Mouse (Mus musculus): Measurements from ENCODE around the gene Bbx. TPM values are rescaled to one million over a fixed set of nuclear protein-coding genes. Genes with fewer than 3 reads are reported as not detected.
A peak's percentile ranks its signal among the peaks of the same experiment; 100 is the strongest.

The Bbx gene
- total RNA-seq (2014; fragmentation: Nextera tagmentation) (112 and 113 TPM in 2 replicates), total RNA-seq (2017) (39.7 and 43.7 TPM in 2 replicates), polyA plus RNA-seq (2012) (2.9 and 3.7 TPM in 2 replicates)

DNA sequence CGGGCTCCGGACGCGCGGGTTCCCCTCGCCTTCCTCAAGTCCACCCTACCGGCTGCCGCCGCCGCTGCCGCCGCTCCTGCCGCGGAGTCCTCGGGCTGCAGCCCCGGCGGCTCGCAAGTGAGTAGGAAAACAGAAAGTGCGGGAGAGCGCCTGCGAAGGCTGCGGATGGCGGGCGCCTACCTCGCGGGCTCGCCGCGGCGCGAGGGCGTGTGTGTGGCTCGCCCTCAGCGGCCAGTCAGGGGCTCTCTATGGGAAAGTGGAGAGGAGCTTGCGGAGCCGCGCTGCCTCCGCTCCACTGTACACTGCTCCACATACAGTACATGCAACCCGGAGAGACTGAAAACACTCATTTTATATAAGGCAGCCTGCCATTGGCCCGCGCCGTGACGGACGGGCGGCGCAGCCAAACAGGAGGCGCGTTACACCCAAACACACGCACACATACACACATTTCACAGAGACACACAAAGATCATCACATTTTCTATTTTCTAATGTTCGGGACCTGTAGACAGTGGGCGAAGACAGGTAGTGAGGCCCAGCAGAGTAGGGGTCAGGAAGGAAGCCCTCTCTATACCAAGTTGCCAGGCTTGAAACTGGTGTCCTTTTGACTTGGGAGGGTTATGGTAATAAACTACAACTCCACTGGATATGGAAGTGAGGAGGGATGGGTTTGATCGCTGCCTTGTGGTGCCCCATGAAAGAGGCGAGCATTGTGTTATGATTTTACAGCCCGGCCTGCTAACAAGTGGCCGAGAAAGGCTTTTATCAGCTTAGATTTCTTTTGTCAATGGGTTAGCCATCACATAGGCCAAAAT is at the start of gene Bbx:
TSS of gene Bbx (minus strand) at position 329 of the 817 bp plus-strand sequence.
- peaks cover 24% of the 10 kb centered on the region for H3K4me1 ChIP-seq (ENCODE audit: insufficient read depth, low read depth, low read length)
- peak within 1 kb of the TSS; percentile 86 for H3K4me3 ChIP-seq (ENCODE audit: low read depth, low read length)
- TF ChIP-seq GATA1 (IDR thresholded peaks at IDR 0.05; ENCODE audit: borderline replicate concordance, low read length), result no peak
- TF ChIP-seq TAL1 (conservative IDR thresholded peaks at IDR 0.05; ENCODE audit: low read depth, low read length), result no peak
- TF ChIP-seq CTCF (IDR thresholded peaks at IDR 0.05; ENCODE audit: low read depth, low read length), result no peak
- no peak for TF ChIP-seq POLR2AphosphoS5 (IDR thresholded peaks at IDR 0.05; ENCODE audit: insufficient replicate concordance, low read depth, low read length)
- no peak for TF ChIP-seq GATA2 (IDR thresholded peaks at IDR 0.05; ENCODE audit: borderline replicate concordance, low read depth, low read length)
- H3K9me3 ChIP-seq (replicated peaks), result no peaks in the 10 kb centered on the region
- ATAC-seq (ENCODE audit: extremely low read depth, insufficient number of reproducible peaks, low FRiP score, poor library complexity, severe bottlenecking) (peak; percentile 94), DNase-seq (ENCODE audit: low spot score) (peak; percentile 81)
- H3K36me3 ChIP-seq (replicated peaks), result peaks cover 10% of the 10 kb centered on the region
- H3K27me3 ChIP-seq (ENCODE audit: insufficient read depth, low read length), result 0 out of 2 replicates have a peak, but pooled peaks cover 2% of the 10 kb centered on the region

GRCm38 (mm10) chr16:50481892-50482291 is 49.7 kb upstream of the Bbx start:
- H3K9me3 ChIP-seq (replicated peaks), result no peaks in the 10 kb centered on the region
- H3K4me3 ChIP-seq (ENCODE audit: low read depth, low read length), result no peak overlapping the region
- H3K27me3 ChIP-seq (ENCODE audit: insufficient read depth, low read length), result peaks cover 17% of the 10 kb centered on the region
- H3K36me3 ChIP-seq (replicated peaks), result no peaks in the 10 kb centered on the region
- DNase-seq (ENCODE audit: low spot score), result no peak
- TF ChIP-seq TAL1 (conservative IDR thresholded peaks at IDR 0.05; ENCODE audit: low read depth, low read length) (no peak), CTCF (IDR thresholded peaks at IDR 0.05; ENCODE audit: low read depth, low read length) (no peak), POLR2AphosphoS5 (IDR thresholded peaks at IDR 0.05; ENCODE audit: insufficient replicate concordance, low read depth, low read length) (no peak), GATA1 (IDR thresholded peaks at IDR 0.05; ENCODE audit: borderline replicate concordance, low read length) (no peak), GATA2 (IDR thresholded peaks at IDR 0.05; ENCODE audit: borderline replicate concordance, low read depth, low read length) (no peak)
- H3K4me1 ChIP-seq (ENCODE audit: insufficient read depth, low read depth, low read length), result 0 out of 2 replicates have a peak, but pooled peaks cover 2% of the 10 kb centered on the region
- ATAC-seq (ENCODE audit: extremely low read depth, insufficient number of reproducible peaks, low FRiP score, poor library complexity, severe bottlenecking), result no peak

GRCm38 (mm10) chr16:50481341-50481740 is 49.2 kb upstream of the Bbx start:
- no peak for TF ChIP-seq CTCF (IDR thresholded peaks at IDR 0.05; ENCODE audit: low read depth, low read length)
- TF ChIP-seq GATA1 (IDR thresholded peaks at IDR 0.05; ENCODE audit: borderline replicate concordance, low read length), result no peak
- no peak for TF ChIP-seq TAL1 (conservative IDR thresholded peaks at IDR 0.05; ENCODE audit: low read depth, low read length)
- TF ChIP-seq GATA2 (IDR thresholded peaks at IDR 0.05; ENCODE audit: borderline replicate concordance, low read depth, low read length), result no peak
- no peak for TF ChIP-seq POLR2AphosphoS5 (IDR thresholded peaks at IDR 0.05; ENCODE audit: insufficient replicate concordance, low read depth, low read length)
- ATAC-seq (ENCODE audit: extremely low read depth, insufficient number of reproducible peaks, low FRiP score, poor library complexity, severe bottlenecking) (no peak), DNase-seq (ENCODE audit: low spot score) (no peak)
- no peaks in the 10 kb centered on the region for H3K9me3 ChIP-seq (replicated peaks)
- H3K27me3 ChIP-seq (ENCODE audit: insufficient read depth, low read length), result peaks cover 17% of the 10 kb centered on the region
- H3K4me3 ChIP-seq (ENCODE audit: low read depth, low read length), result no peak overlapping the region
- no peaks in the 10 kb centered on the region for H3K36me3 ChIP-seq (replicated peaks)
- H3K4me1 ChIP-seq (ENCODE audit: insufficient read depth, low read depth, low read length), result 0 out of 2 replicates have a peak, but pooled peaks cover 2% of the 10 kb centered on the region

DNA sequence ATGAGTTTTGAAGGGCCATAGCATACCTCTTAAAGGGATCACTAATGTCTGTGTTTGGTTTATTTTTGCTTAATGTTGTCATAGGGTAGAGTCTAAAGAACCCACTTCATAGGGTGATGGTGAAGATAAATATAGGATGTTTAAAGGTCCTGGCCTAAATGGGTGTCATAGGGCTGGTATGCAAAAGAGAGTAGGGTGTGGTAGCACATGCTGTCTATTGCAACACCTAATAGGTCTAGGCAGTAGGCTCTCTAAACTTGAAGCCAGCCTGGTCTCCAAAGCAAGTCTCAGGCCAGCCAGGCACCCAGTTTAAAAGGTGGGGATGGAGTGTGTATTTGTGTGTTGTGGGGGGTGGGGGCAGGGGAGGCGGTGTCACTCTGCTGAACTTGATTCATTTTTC is 46.5 kb upstream of the Bbx start:
- TF ChIP-seq GATA1 (IDR thresholded peaks at IDR 0.05; ENCODE audit: borderline replicate concordance, low read length) (no peak), TAL1 (conservative IDR thresholded peaks at IDR 0.05; ENCODE audit: low read depth, low read length) (no peak), POLR2AphosphoS5 (IDR thresholded peaks at IDR 0.05; ENCODE audit: insufficient replicate concordance, low read depth, low read length) (no peak), CTCF (IDR thresholded peaks at IDR 0.05; ENCODE audit: low read depth, low read length) (no peak), GATA2 (IDR thresholded peaks at IDR 0.05; ENCODE audit: borderline replicate concordance, low read depth, low read length) (no peak)
- ATAC-seq (ENCODE audit: extremely low read depth, insufficient number of reproducible peaks, low FRiP score, poor library complexity, severe bottlenecking) (no peak), DNase-seq (ENCODE audit: low spot score) (no peak)
- no peaks in the 10 kb centered on the region for H3K4me1 ChIP-seq (ENCODE audit: insufficient read depth, low read depth, low read length)
- no peak overlapping the region for H3K4me3 ChIP-seq (ENCODE audit: low read depth, low read length)
- no peaks in the 10 kb centered on the region for H3K9me3 ChIP-seq (replicated peaks)
- H3K27me3 ChIP-seq (ENCODE audit: insufficient read depth, low read length), result peaks cover 12% of the 10 kb centered on the region
- H3K36me3 ChIP-seq (replicated peaks), result no peaks in the 10 kb centered on the region

GRCm38 (mm10) chr16:50477628-50478027 is 45.4 kb upstream of the Bbx start:
- TF ChIP-seq GATA2 (IDR thresholded peaks at IDR 0.05; ENCODE audit: borderline replicate concordance, low read depth, low read length) (no peak), TAL1 (conservative IDR thresholded peaks at IDR 0.05; ENCODE audit: low read depth, low read length) (no peak), POLR2AphosphoS5 (IDR thresholded peaks at IDR 0.05; ENCODE audit: insufficient replicate concordance, low read depth, low read length) (no peak), GATA1 (IDR thresholded peaks at IDR 0.05; ENCODE audit: borderline replicate concordance, low read length) (no peak), CTCF (IDR thresholded peaks at IDR 0.05; ENCODE audit: low read depth, low read length) (no peak)
- Histone ChIP-seq H3K9me3 (replicated peaks) (no peaks in the 10 kb centered on the region), H3K27me3 (ENCODE audit: insufficient read depth, low read length) (peaks cover 9% of the 10 kb centered on the region), H3K4me3 (ENCODE audit: low read depth, low read length) (no peak overlapping the region), H3K4me1 (ENCODE audit: insufficient read depth, low read depth, low read length) (no peaks in the 10 kb centered on the region), H3K36me3 (replicated peaks) (no peaks in the 10 kb centered on the region)
- no peak for ATAC-seq (ENCODE audit: extremely low read depth, insufficient number of reproducible peaks, low FRiP score, poor library complexity, severe bottlenecking)
- DNase-seq (ENCODE audit: low spot score), result no peak

- Histone ChIP-seq H3K27me3 (ENCODE audit: insufficient read depth, low read length) (peaks cover 7% of the 10 kb centered on the region), H3K9me3 (replicated peaks) (no peaks in the 10 kb centered on the region), H3K4me1 (ENCODE audit: insufficient read depth, low read depth, low read length) (no peaks in the 10 kb centered on the region), H3K36me3 (replicated peaks) (no peaks in the 10 kb centered on the region), H3K4me3 (ENCODE audit: low read depth, low read length) (no peak overlapping the region)
- DNase-seq (ENCODE audit: low spot score) (no peak), ATAC-seq (ENCODE audit: extremely low read depth, insufficient number of reproducible peaks, low FRiP score, poor library complexity, severe bottlenecking) (no peak)
- TF ChIP-seq GATA2 (IDR thresholded peaks at IDR 0.05; ENCODE audit: borderline replicate concordance, low read depth, low read length) (no peak), POLR2AphosphoS5 (IDR thresholded peaks at IDR 0.05; ENCODE audit: insufficient replicate concordance, low read depth, low read length) (no peak), CTCF (IDR thresholded peaks at IDR 0.05; ENCODE audit: low read depth, low read length) (no peak), GATA1 (IDR thresholded peaks at IDR 0.05; ENCODE audit: borderline replicate concordance, low read length) (no peak), TAL1 (conservative IDR thresholded peaks at IDR 0.05; ENCODE audit: low read depth, low read length) (no peak)
Measured at GRCm38 (mm10) chr16:50462226-50462870, 30.2 kb upstream of the Bbx start.
